Mouse (Mus musculus) stomach, embryonic 15.5 days (tissue): ENCODE data around the gene Cyp39a1. TPM values are rescaled to one million over a fixed set of nuclear protein-coding genes. Genes with fewer than 3 reads are reported as not detected.

Experiments used
- ATAC-seq: fragments of 200-750 bp; cut with Nextera tagmentation; 2 replicates; pipeline ENCODE4 v1.8.0; 2017; ENCODE audit warnings: low read depth, moderate number of reproducible peaks, moderate TSS enrichment; ENCODE audit not compliant: insufficient read depth, low FRiP score
- H3K27ac ChIP-seq: fragments of 300-500 bp; sonication (generic); 2 replicates; pipeline ENCODE4 v1.5.1; 2015; ENCODE audit warnings: mild to moderate bottlenecking, inconsistent platforms
- H3K27me3 ChIP-seq: fragments of 300-500 bp; sonication (generic); replicated peaks from 2 replicates; pipeline ENCODE4 v1.6.1; 2015; ENCODE audit warnings: inconsistent platforms
- H3K36me3 ChIP-seq: fragments of 300-500 bp; sonication (generic); 2 replicates; pipeline ENCODE4 v1.6.1; 2015; ENCODE audit warnings: inconsistent platforms
- H3K4me1 ChIP-seq: fragments of 300-500 bp; sonication (generic); 2 replicates; pipeline ENCODE4 v1.6.1; 2015; ENCODE audit warnings: inconsistent platforms
- H3K4me2 ChIP-seq: fragments of 300-500 bp; sonication (generic); 2 replicates; pipeline ENCODE4 v1.6.1; 2015; ENCODE audit warnings: mild to moderate bottlenecking, inconsistent platforms
- H3K4me3 ChIP-seq: fragments of 300-500 bp; sonication (generic); replicated peaks from 2 replicates; pipeline ENCODE4 v1.5.1; 2015; ENCODE audit warnings: inconsistent platforms
- H3K9ac ChIP-seq: fragments of 300-500 bp; sonication (generic); 2 replicates; pipeline ENCODE4 v1.6.1; 2015; ENCODE audit warnings: inconsistent platforms
- H3K9me3 ChIP-seq: fragments of 300-500 bp; sonication (generic); 2 replicates; pipeline ENCODE4 v1.6.1; 2016; ENCODE audit warnings: inconsistent platforms
- WGBS: fragments of 180-500 bp; shearing (Covaris S2); methylation state at CpG from one replicate; pipeline ENCODE4 v1.1.7; 2015; 5-methylcytosine and 5-hydroxymethylcytosine counted together
- polyA plus RNA-seq: library from polyadenylated mRNA; unstranded; fragments of >200 nt; fragmentation: Nextera tagmentation; extraction: Ambion mirVana; gene quantifications from 2 replicates; pipeline ENCODE4 v1.2.1, GENCODE M21; 2015

Cyp39a1 gene
- polyA plus RNA-seq, 1 experiment from 2014 or later = 24.5 TPM

DNA sequence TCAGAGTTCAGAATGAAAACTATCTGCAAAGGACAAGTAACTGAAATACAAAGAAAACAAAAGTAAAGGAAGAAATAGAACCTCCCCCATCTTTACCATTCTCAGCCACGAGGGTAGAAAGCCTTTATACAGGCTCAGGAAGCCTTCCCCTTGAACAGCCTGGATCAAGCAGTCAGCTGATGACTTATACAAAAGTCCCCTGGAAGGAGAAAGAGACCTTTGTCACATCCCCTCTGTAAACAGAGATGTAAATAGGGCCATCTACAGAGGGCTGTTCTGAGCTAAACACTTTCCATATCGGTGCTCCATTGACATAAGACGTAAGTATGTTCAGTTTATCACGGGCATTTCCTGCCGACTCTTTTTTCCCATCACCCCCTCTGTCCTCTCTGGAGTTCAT lies 20.3 kb upstream of the Cyp39a1 start:
- no peak for ATAC-seq
- WGBS = 59% methylated on average over 5 of the region's 5 CpGs
- Histone ChIP-seq H3K27ac (no peak overlapping the region), H3K4me1 (no peaks in the 10 kb centered on the region), H3K36me3 (no peaks in the 10 kb centered on the region), H3K4me3 (no peak overlapping the region), H3K9me3 (no peaks in the 10 kb centered on the region), H3K9ac (no peak overlapping the region), H3K4me2 (no peak overlapping the region), H3K27me3 (no peaks in the 10 kb centered on the region)

DNA sequence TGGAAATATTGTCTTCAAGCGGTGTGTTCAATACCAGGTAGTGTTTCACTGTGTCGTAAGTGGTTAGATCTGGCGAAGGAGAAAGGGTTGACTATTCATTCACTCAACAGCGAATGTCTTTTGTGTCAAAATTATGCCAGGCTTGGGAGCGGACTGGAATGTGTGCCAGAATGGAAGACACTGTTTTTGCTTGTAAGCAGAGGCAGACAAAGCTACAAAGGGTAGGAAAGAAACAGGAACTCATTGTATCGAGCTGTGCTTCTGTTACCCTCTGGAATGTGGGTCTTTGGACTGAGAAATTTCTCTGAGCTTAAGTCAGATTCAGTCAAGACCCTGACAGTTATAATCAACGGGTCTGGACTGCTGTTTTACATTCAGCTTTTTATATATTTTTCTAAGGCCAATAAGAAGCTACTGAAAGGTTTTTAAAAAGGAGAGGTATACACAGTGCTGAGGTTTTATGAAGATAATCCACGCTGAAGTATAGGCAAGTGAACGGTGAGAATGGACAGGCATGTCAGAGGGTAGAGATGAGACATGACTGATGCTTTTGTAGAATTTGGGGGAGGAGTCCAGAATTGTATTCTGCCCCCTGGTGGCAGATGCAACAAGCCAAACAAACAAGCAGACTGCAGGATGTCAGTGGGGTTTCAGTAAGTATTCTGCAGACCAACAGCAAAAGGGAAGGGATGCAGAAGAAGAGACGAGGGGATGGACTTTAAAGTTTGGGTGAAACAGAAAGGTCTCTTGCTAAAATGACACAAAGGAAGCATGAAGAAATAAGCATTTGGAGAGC lies 17.4 kb upstream of the Cyp39a1 start:
- no peak overlapping the region for H3K27ac ChIP-seq
- WGBS = 80% methylated on average over 10 of the region's 10 CpGs
- H3K27me3 ChIP-seq = no peaks in the 10 kb centered on the region
- no peak overlapping the region for H3K4me2 ChIP-seq
- H3K9me3 ChIP-seq = no peaks in the 10 kb centered on the region
- no peaks in the 10 kb centered on the region for H3K4me1 ChIP-seq
- no peaks in the 10 kb centered on the region for H3K36me3 ChIP-seq
- no peak overlapping the region for H3K4me3 ChIP-seq
- H3K9ac ChIP-seq = no peak overlapping the region
- no peak for ATAC-seq

GRCm38 (mm10) chr17:43651314-43652046 lies 15.7 kb upstream of the Cyp39a1 start:
- H3K9ac ChIP-seq = no peak overlapping the region
- no peak overlapping the region for H3K4me2 ChIP-seq
- H3K27ac ChIP-seq = no peak overlapping the region
- no peaks in the 10 kb centered on the region for H3K9me3 ChIP-seq
- no peak overlapping the region for H3K4me3 ChIP-seq
- H3K27me3 ChIP-seq = no peaks in the 10 kb centered on the region
- ATAC-seq = no peak
- 71% methylated on average over 14 of the region's 14 CpGs for WGBS
- no peaks in the 10 kb centered on the region for H3K4me1 ChIP-seq
- H3K36me3 ChIP-seq = no peaks in the 10 kb centered on the region

DNA sequence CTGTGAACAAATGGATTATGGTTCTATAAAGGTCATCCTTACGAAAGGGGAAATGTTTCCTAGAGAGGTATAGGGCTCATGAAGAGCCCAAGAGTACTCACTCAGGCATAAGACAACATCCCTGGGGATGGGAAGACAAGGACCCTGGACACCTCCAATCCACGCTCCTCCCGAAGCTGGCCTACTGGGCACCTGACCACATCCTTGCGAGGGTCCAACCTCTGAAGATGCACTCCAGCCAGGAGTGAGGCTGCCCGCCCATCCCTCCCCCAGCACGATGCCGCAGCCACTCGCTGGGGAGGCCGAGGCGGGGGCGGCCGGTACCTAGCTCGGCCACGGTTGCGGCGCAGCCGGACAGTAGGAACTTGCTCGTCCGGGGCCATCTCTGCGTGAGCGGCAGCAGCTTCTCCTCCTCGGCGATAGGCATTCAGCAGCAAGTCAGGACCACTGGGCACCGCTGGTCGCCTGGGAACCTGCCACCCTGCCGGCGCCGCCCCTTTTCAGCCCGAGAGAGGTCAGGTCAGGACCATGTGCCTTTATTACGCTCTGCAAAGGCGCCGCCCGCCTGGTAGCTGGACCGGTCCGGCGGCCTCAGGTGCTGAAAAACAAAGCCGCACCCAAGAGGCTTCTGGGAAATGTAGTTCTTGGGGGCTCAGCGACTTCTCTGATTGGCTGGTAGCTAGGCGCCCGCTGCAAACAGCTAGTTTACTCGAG lies 492 bp upstream of the Cyp39a1 start, which contains the start of gene Slc25a27:
Slc25a27 (minus strand) TSS at position 639 of the 714 bp plus-strand sequence.
- 1% methylated on average over 41 of the region's 41 CpGs for WGBS
- peak within 1 kb of the TSS; percentile 55 for H3K9ac ChIP-seq
- no peaks in the 10 kb centered on the region for H3K9me3 ChIP-seq
- ATAC-seq = peak; percentile 97
- H3K4me3 ChIP-seq = peak within 1 kb of the TSS; percentile 80
- peak within 1 kb of the TSS; percentile 59; the same call in 1 of the 2 replicates for H3K27ac ChIP-seq
- no peaks in the 10 kb centered on the region for H3K36me3 ChIP-seq
- peak within 1 kb of the TSS; percentile 90 for H3K4me2 ChIP-seq
- peaks cover 18% of the 10 kb centered on the region; the same call in 1 of the 2 replicates for H3K4me1 ChIP-seq
- no peaks in the 10 kb centered on the region for H3K27me3 ChIP-seq

- WGBS = 54% methylated on average over 6 of the region's 6 CpGs
- no peak overlapping the region for H3K27ac ChIP-seq
Measured at GRCm38 (mm10) chr17:43669145-43669695, 2.0 kb downstream of the Cyp39a1 start.

DNA sequence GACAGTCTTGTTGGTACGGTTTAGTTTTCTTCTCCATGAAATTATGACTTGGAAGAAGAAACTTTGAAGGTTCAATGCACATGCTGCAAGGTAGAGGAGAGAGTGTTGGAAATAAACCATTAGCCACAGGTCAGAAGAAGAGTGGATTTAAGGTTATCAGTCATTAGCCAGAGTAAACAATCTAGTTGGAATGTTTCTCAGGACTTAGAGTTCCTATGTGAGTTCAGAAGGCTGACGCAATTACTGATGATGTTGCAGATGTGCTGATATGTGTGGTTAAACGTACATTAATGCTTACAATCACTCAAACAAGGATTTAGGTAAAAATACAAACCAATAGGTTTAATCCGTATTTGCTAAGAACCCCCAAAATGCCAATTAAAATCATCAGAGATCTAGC lies 4.7 kb downstream of the Cyp39a1 start:
- no peak overlapping the region for H3K27ac ChIP-seq
- no peaks in the 10 kb centered on the region for H3K27me3 ChIP-seq
- peaks cover 10% of the 10 kb centered on the region; the same call in 1 of the 2 replicates for H3K4me1 ChIP-seq
- H3K4me2 ChIP-seq = no peak overlapping the region
- no peaks in the 10 kb centered on the region for H3K9me3 ChIP-seq
- H3K9ac ChIP-seq = no peak overlapping the region
- ATAC-seq = no peak
- no peak overlapping the region for H3K4me3 ChIP-seq
- 51% methylated on average over 4 of the region's 4 CpGs for WGBS
- H3K36me3 ChIP-seq = no peaks in the 10 kb centered on the region

More at GRCm38 (mm10) chr17:43669145-43669695, 2.0 kb downstream of the Cyp39a1 start:
- Histone ChIP-seq H3K27me3 (no peaks in the 10 kb centered on the region), H3K4me3 (no peak overlapping the region), H3K9ac (no peak overlapping the region), H3K9me3 (no peaks in the 10 kb centered on the region), H3K4me2 (peak overlapping the region; percentile 90), H3K36me3 (no peaks in the 10 kb centered on the region), H3K4me1 (peaks cover 18% of the 10 kb centered on the region; the same call in 1 of the 2 replicates)
- no peak for ATAC-seq

DNA sequence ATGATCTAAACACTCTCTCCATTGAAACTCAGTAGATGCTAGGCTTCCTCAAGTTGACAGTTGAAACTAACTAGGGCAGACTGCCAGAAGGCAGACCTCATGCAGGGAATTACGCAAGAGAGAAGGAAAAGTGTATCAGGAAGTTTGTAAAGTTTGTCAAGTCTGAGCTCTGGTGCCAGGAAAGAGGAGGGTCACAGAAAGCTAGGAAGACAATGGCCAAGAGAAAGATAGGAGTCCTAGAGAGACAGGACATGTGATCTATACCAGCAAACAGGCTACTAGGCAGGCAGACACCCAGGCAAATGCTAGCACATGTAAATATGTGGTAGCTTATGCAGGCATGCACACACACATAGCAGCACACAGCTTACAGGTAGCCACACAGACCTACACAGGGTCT lies 8.0 kb downstream of the Cyp39a1 start:
- Histone ChIP-seq H3K9ac (no peak overlapping the region), H3K9me3 (no peaks in the 10 kb centered on the region), H3K27ac (no peak overlapping the region), H3K4me3 (no peak overlapping the region), H3K36me3 (no peaks in the 10 kb centered on the region), H3K4me2 (no peak overlapping the region), H3K4me1 (no peaks in the 10 kb centered on the region), H3K27me3 (no peaks in the 10 kb centered on the region)
- no peak for ATAC-seq
- 52% methylated on average over 1 of the region's 1 CpGs for WGBS

DNA sequence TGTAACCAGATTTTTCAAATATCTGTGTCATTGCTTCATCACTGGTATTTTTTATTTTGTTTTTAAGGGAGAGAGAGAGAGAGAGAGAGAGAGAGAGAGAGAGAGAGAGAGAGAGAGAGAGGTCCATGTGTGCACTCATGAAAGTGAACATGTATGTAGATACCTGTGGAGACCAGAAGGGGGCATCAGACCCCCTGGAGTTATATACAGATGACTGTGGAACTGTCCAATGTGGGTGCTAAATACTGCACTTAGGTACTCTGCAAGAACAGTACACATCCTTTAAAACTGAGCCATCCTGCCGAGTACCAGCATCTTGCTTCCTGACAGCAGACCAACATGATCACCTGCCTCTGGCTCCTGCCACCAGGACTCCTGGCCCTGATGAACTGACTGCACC lies 9.0 kb downstream of the Cyp39a1 start:
- 85% methylated on average over 1 of the region's 1 CpGs for WGBS
- no peaks in the 10 kb centered on the region for H3K4me1 ChIP-seq
- H3K27ac ChIP-seq = no peak overlapping the region
- H3K27me3 ChIP-seq = no peaks in the 10 kb centered on the region
- H3K36me3 ChIP-seq = no peaks in the 10 kb centered on the region
- H3K4me3 ChIP-seq = no peak overlapping the region
- ATAC-seq = no peak
- H3K9me3 ChIP-seq = no peaks in the 10 kb centered on the region
- no peak overlapping the region for H3K4me2 ChIP-seq
- no peak overlapping the region for H3K9ac ChIP-seq

- H3K27ac ChIP-seq = no peak overlapping the region
- no peak overlapping the region for H3K9ac ChIP-seq
- 24% methylated on average over 1 of the region's 1 CpGs for WGBS
- H3K4me3 ChIP-seq = no peak overlapping the region
- H3K9me3 ChIP-seq = no peaks in the 10 kb centered on the region
- no peak for ATAC-seq
- no peaks in the 10 kb centered on the region for H3K27me3 ChIP-seq
- H3K4me1 ChIP-seq = no peaks in the 10 kb centered on the region
- H3K4me2 ChIP-seq = no peak overlapping the region
- H3K36me3 ChIP-seq = no peaks in the 10 kb centered on the region
Measured at GRCm38 (mm10) chr17:43677317-43677716, 10.1 kb downstream of the Cyp39a1 start.

GRCm38 (mm10) chr17:43684086-43684485 lies 16.9 kb downstream of the Cyp39a1 start:
- H3K9ac ChIP-seq = no peak overlapping the region
- no peaks in the 10 kb centered on the region for H3K4me1 ChIP-seq
- no peaks in the 10 kb centered on the region for H3K9me3 ChIP-seq
- WGBS = 87% methylated on average over 7 of the region's 7 CpGs
- H3K27ac ChIP-seq = no peak overlapping the region
- no peaks in the 10 kb centered on the region for H3K36me3 ChIP-seq
- no peak overlapping the region for H3K4me3 ChIP-seq
- no peak for ATAC-seq
- no peaks in the 10 kb centered on the region for H3K27me3 ChIP-seq
- no peak overlapping the region for H3K4me2 ChIP-seq

- ATAC-seq = no peak
- no peak overlapping the region for H3K9ac ChIP-seq
- H3K9me3 ChIP-seq = no peaks in the 10 kb centered on the region
- no peak overlapping the region for H3K27ac ChIP-seq
- 91% methylated on average over 5 of the region's 5 CpGs for WGBS
- no peak overlapping the region for H3K4me2 ChIP-seq
- no peak overlapping the region for H3K4me3 ChIP-seq
- no peaks in the 10 kb centered on the region for H3K4me1 ChIP-seq
- no peaks in the 10 kb centered on the region for H3K27me3 ChIP-seq
- H3K36me3 ChIP-seq = no peaks in the 10 kb centered on the region
Measured at GRCm38 (mm10) chr17:43684638-43685037, 17.4 kb downstream of the Cyp39a1 start.
